Mouse (Mus musculus) liver, embryonic 14.5 days (tissue): Measurements from ENCODE around the gene Hoxc10.

Experiments used
- CTCF ChIP-seq: IDR thresholded peaks from 2 replicates; pipeline ENCODE4 v1.5.1; 2016; ENCODE audit warnings: antibody characterized with exemption, low read depth, control low read depth
- EP300 ChIP-seq: IDR thresholded peaks from 2 replicates; pipeline ENCODE4 v1.6.1; 2016; ENCODE audit warnings: antibody characterized with exemption, low read depth

GRCm38 (mm10) chr15:102962492-102962891 is 4.1 kb upstream of the Hoxc10 start:
- TF ChIP-seq CTCF (no peak), EP300 (no peak)
